Mouse (Mus musculus): Measurements from ENCODE around the gene Thap2. TPM values are rescaled to one million over a fixed set of nuclear protein-coding genes. Genes with fewer than 3 reads are reported as not detected.

Gene Thap2
- polyA plus RNA-seq, 1 experiment, result 14.1 TPM

Other genes starting within 250 kb of the Thap2 start
- 0.50 and 1.3 TPM in 2 replicates for gene Tph2, start 199.4 kb downstream of the Thap2 start, polyA plus RNA-seq (2012; rRNA removed)
- gene Tbc1d15, start 133.0 kb downstream of the Thap2 start, polyA plus RNA-seq (2012; rRNA removed), result 25.5 and 27.3 TPM in 2 replicates
- gene Rab21, start 68.8 kb downstream of the Thap2 start, polyA plus RNA-seq (2012; rRNA removed), result 43.9 and 45.1 TPM in 2 replicates
- gene Tmem19, start 21.9 kb downstream of the Thap2 start, polyA plus RNA-seq (2012; rRNA removed), result 32.6 and 33.4 TPM in 2 replicates
- gene Zfc3h1, start 516 bp upstream of the Thap2 start, polyA plus RNA-seq (2012; rRNA removed), result 109 and 118 TPM in 2 replicates
- gene A930009A15Rik, start 185.5 kb upstream of the Thap2 start, polyA plus RNA-seq (2012; rRNA removed), result 0.86 and 0.90 TPM in 2 replicates
- 41.2 and 43.5 TPM in 2 replicates for gene Lgr5, start 203.3 kb upstream of the Thap2 start, polyA plus RNA-seq (2012; rRNA removed)